Mouse (Mus musculus): ENCODE results near the gene Olfr1260. TPM values are rescaled to one million over a fixed set of nuclear protein-coding genes. Genes with fewer than 3 reads are reported as not detected.

Gene Olfr1260
- polyA plus RNA-seq, 1 experiment from 2014 or later = not detected

Other genes starting within 250 kb of the Olfr1260 start
- gene Olfr1252, start 249.3 kb upstream of the Olfr1260 start, polyA plus RNA-seq (2014; fragmentation: Nextera tagmentation; extraction: Ambion mirVana) = not detected in 2 replicates
- not detected in 2 replicates for gene Olfr1253, start 217.2 kb upstream of the Olfr1260 start, polyA plus RNA-seq (2014; fragmentation: Nextera tagmentation; extraction: Ambion mirVana)
- not detected in 2 replicates for gene Olfr1254, start 180.7 kb upstream of the Olfr1260 start, polyA plus RNA-seq (2014; fragmentation: Nextera tagmentation; extraction: Ambion mirVana)
- not detected in 2 replicates for gene Olfr1255, start 162.3 kb upstream of the Olfr1260 start, polyA plus RNA-seq (2014; fragmentation: Nextera tagmentation; extraction: Ambion mirVana)
- not detected in 2 replicates for gene Olfr1256, start 132.8 kb upstream of the Olfr1260 start, polyA plus RNA-seq (2014; fragmentation: Nextera tagmentation; extraction: Ambion mirVana)
- gene Olfr48, start 126.1 kb upstream of the Olfr1260 start, polyA plus RNA-seq (2014; fragmentation: Nextera tagmentation; extraction: Ambion mirVana) = 0.21 and 0.23 TPM in 2 replicates
- gene Olfr1257, start 95.9 kb upstream of the Olfr1260 start, polyA plus RNA-seq (2014; fragmentation: Nextera tagmentation; extraction: Ambion mirVana) = not detected in 2 replicates
- not detected in 2 replicates for gene Olfr1258, start 47.0 kb upstream of the Olfr1260 start, polyA plus RNA-seq (2014; fragmentation: Nextera tagmentation; extraction: Ambion mirVana)
- not detected in 2 replicates for gene Olfr1259, start 25.7 kb upstream of the Olfr1260 start, polyA plus RNA-seq (2014; fragmentation: Nextera tagmentation; extraction: Ambion mirVana)
- gene Olfr1261, start 16.9 kb downstream of the Olfr1260 start, polyA plus RNA-seq (2014; fragmentation: Nextera tagmentation; extraction: Ambion mirVana) = not detected in 2 replicates
- not detected in 2 replicates for gene Olfr1262, start 25.8 kb downstream of the Olfr1260 start, polyA plus RNA-seq (2014; fragmentation: Nextera tagmentation; extraction: Ambion mirVana)
- gene Olfr1263, start 37.8 kb downstream of the Olfr1260 start, polyA plus RNA-seq (2014; fragmentation: Nextera tagmentation; extraction: Ambion mirVana) = not detected in 2 replicates
- gene Olfr1264, start 51.2 kb downstream of the Olfr1260 start, polyA plus RNA-seq (2014; fragmentation: Nextera tagmentation; extraction: Ambion mirVana) = not detected in 2 replicates
- gene Olfr1265, start 61.0 kb downstream of the Olfr1260 start, polyA plus RNA-seq (2014; fragmentation: Nextera tagmentation; extraction: Ambion mirVana) = not detected in 2 replicates
- not detected in 2 replicates for gene Olfr140, start 89.3 kb downstream of the Olfr1260 start, polyA plus RNA-seq (2014; fragmentation: Nextera tagmentation; extraction: Ambion mirVana)
- not detected in 2 replicates for gene Olfr1269, start 147.1 kb downstream of the Olfr1260 start, polyA plus RNA-seq (2014; fragmentation: Nextera tagmentation; extraction: Ambion mirVana)
- gene Olfr32, start 168.0 kb downstream of the Olfr1260 start, polyA plus RNA-seq (2014; fragmentation: Nextera tagmentation; extraction: Ambion mirVana) = not detected in 2 replicates
- gene Olfr1270, start 178.8 kb downstream of the Olfr1260 start, polyA plus RNA-seq (2014; fragmentation: Nextera tagmentation; extraction: Ambion mirVana) = not detected in 2 replicates

Measured in hindbrain, embryonic 14.5 days (tissue).